Mouse (Mus musculus): ENCODE results near the gene Ppbp. TPM values are rescaled to one million over a fixed set of nuclear protein-coding genes. Genes with fewer than 3 reads are reported as not detected.
A peak's percentile ranks its signal among the peaks of the same experiment; 100 is the strongest.

The Ppbp gene
- polyA plus RNA-seq, 1 experiment from 2014 or later = 155 TPM

DNA sequence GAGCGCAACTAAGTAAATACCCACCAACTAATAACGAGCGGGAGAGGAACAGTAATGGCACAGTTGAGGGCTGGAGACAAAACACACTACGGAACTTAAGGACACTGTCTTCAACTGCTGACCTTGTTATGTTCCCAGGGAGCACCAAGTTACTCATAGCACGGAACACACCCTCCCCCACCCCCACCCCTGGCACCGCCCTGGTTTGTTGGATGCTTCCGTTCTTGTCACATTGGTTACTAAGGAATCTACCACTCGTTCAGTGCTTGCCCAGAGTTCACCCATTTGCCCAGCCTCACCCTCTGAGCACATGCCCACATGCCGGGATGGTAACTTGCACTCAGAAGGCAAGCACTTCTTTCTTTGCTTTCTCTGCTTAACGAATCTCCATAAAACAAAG lies 9.3 kb downstream of the Ppbp start:
- Histone ChIP-seq H3K4me1 (replicated peaks; ENCODE audit: control insufficient read depth, insufficient read depth, low read length) (peaks cover 8% of the 10 kb centered on the region), H3K9me3 (ENCODE audit: control insufficient read depth, low read length) (no peaks in the 10 kb centered on the region), H3K4me3 (ENCODE audit: low read depth, low read length) (no peak overlapping the region), H3K27me3 (replicated peaks; ENCODE audit: control insufficient read depth, insufficient read depth, low read length) (no peaks in the 10 kb centered on the region), H3K9ac (ENCODE audit: low read depth, low read length) (no peak overlapping the region), H3K36me3 (ENCODE audit: control insufficient read depth, insufficient read depth, low read length) (no peaks in the 10 kb centered on the region), H3K4me2 (no peak overlapping the region), H3K27ac (ENCODE audit: low read depth, low read length) (no peak overlapping the region)
- WGBS = 79% methylated on average over 10 of the region's 10 CpGs
- DNase-seq (ENCODE audit: low spot score) (no peak), ATAC-seq (replicated peaks; ENCODE audit: low FRiP score) (no peak)

DNA sequence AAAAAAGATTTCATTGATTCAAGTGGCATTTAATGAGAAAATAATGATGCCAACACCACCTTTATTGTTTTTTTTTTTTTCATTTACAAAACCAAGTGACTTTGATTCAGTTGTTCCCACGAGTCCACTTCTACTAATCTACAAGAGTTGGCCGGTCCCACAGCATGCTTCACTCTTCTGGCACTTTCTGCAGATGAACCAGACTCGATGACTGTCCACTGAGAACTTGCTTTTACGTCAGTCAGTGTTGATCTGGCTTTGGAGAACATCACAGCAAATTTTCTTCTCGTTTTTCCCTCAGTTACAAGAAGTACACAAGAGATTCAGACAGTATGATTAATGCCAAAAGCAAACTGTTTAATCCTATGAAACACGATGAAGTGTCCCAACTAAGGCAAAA lies 10.5 kb downstream of the Ppbp start:
- DNase-seq (ENCODE audit: low spot score) = no peak
- no peak overlapping the region for H3K9ac ChIP-seq (ENCODE audit: low read depth, low read length)

DNA sequence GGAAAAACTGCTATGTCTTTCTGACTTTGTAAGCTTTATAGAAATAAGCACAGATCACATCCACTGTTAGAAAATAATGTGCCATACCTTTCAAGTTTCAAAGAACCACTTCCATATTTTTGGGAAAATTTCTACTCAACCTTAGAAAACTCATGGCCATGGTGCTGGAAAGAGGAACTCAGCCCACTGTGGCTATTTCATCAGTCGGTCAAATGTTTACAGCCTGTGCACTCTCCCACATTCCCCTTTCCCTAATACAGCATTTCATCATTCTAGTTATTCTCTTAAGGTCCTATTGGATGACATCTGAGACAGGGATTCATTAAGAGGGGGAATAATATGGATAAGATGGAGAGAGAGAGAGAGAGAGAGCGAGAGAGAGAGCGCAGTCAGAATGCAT lies 15.4 kb downstream of the Ppbp start:
- H3K4me3 ChIP-seq (ENCODE audit: low read depth, low read length) = no peak overlapping the region
- H3K9me3 ChIP-seq (ENCODE audit: control insufficient read depth, low read length) = no peaks in the 10 kb centered on the region
- H3K4me2 ChIP-seq = no peak overlapping the region
- DNase-seq (ENCODE audit: low spot score) (no peak), ATAC-seq (replicated peaks; ENCODE audit: low FRiP score) (no peak)
- no peaks in the 10 kb centered on the region for H3K36me3 ChIP-seq (ENCODE audit: control insufficient read depth, insufficient read depth, low read length)
- no peaks in the 10 kb centered on the region for H3K27me3 ChIP-seq (replicated peaks; ENCODE audit: control insufficient read depth, insufficient read depth, low read length)
- H3K9ac ChIP-seq (ENCODE audit: low read depth, low read length) = no peak overlapping the region
- no peak overlapping the region for H3K27ac ChIP-seq (ENCODE audit: low read depth, low read length)
- no peaks in the 10 kb centered on the region for H3K4me1 ChIP-seq (replicated peaks; ENCODE audit: control insufficient read depth, insufficient read depth, low read length)
- 75% methylated on average over 3 of the region's 3 CpGs for WGBS

More for the DNA sequence above, 10.5 kb downstream of the Ppbp start:
- Histone ChIP-seq H3K36me3 (ENCODE audit: control insufficient read depth, insufficient read depth, low read length) (no peaks in the 10 kb centered on the region), H3K4me2 (no peak overlapping the region), H3K9me3 (ENCODE audit: control insufficient read depth, low read length) (no peaks in the 10 kb centered on the region), H3K4me1 (replicated peaks; ENCODE audit: control insufficient read depth, insufficient read depth, low read length) (peaks cover 8% of the 10 kb centered on the region), H3K27me3 (replicated peaks; ENCODE audit: control insufficient read depth, insufficient read depth, low read length) (no peaks in the 10 kb centered on the region), H3K27ac (ENCODE audit: low read depth, low read length) (no peak overlapping the region), H3K4me3 (ENCODE audit: low read depth, low read length) (no peak overlapping the region)
- no peak for ATAC-seq (replicated peaks; ENCODE audit: low FRiP score)
- WGBS = 79% methylated on average over 6 of the region's 6 CpGs

DNA sequence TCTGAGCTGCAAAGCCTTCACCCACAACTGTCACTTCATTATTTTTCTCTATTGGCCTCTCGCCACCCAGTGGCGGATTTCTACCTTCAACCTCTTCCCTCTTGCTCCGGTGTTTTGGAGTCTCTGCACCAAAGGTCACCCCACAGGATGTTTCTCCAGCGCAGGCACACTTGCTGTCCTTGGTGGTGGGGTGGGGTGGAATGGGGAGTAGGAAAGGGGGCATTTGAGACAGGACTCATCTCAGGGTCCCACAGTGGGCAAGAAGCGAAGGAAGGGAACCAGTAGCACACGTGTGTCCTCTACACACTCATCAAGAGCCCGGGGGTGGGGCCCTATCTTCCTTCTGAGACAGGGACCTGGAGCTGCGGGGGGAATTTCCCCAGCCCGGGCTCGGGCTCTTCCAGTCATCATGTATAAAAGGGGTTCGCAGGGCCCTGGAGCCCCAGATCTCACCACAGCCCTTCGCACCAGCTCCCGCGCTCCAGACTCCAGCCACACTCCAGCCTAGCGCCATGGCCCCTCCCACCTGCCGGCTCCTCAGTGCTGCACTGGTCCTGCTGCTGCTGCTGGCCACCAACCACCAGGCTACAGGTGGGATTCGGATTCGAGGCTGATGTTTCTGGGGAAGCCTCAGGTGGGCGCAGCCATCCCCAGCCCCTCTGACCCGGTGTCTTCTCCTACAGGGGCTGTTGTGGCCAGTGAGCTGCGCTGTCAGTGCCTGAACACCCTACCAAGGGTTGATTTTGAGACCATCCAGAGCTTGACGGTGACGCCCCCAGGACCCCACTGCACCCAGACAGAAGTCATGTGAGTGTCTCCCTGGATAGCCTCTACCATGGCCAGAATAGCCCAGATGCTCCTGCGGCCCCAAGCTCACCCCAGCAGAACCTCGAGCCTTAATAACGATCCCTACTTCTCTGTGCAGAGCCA lies 17.6 kb downstream of the Ppbp start, which contains the start of gene Cxcl3:
Cxcl3 (plus strand) TSS at position 445 of the 930 bp plus-strand sequence.
- DNase-seq (ENCODE audit: low spot score) (peak; percentile 56), ATAC-seq (replicated peaks; ENCODE audit: low FRiP score) (peak; percentile 46)
- no peaks in the 10 kb centered on the region for H3K27me3 ChIP-seq (replicated peaks; ENCODE audit: control insufficient read depth, insufficient read depth, low read length)
- H3K4me3 ChIP-seq (ENCODE audit: low read depth, low read length) = peak within 1 kb of the TSS; percentile 41
- no peaks in the 10 kb centered on the region for H3K36me3 ChIP-seq (ENCODE audit: control insufficient read depth, insufficient read depth, low read length)
- no peaks in the 10 kb centered on the region for H3K9me3 ChIP-seq (ENCODE audit: control insufficient read depth, low read length)
- no peaks in the 10 kb centered on the region for H3K4me1 ChIP-seq (replicated peaks; ENCODE audit: control insufficient read depth, insufficient read depth, low read length)
- 17% methylated on average over 26 of the region's 26 CpGs for WGBS
- no peak within 1 kb of the TSS for H3K27ac ChIP-seq (ENCODE audit: low read depth, low read length)
- no peak within 1 kb of the TSS; the same call in 1 of the 2 replicates for H3K9ac ChIP-seq (ENCODE audit: low read depth, low read length)
- peak within 1 kb of the TSS; percentile 80 for H3K4me2 ChIP-seq

DNA sequence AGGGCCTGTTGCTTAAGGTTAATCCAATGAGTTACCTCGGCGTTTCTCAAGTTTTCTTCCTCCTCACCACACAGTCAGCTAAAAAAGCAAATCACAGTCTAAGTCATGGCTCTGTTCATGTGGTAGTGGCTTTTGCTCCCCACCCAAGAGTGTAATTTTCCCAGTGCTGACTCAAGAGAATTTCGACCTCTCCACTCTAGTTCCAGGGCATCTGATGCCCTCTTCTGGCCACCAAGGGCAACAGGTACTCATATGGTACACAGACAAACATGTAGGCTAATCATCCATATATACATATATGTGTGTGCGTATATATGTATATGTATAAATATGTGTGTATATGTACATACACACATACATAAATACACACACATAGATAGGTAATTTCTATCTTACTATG lies 19.8 kb downstream of the Ppbp start:
- WGBS = 67% methylated on average over 4 of the region's 4 CpGs
- no peak overlapping the region for H3K9ac ChIP-seq (ENCODE audit: low read depth, low read length)
- H3K4me3 ChIP-seq (ENCODE audit: low read depth, low read length) = no peak overlapping the region
- H3K9me3 ChIP-seq (ENCODE audit: control insufficient read depth, low read length) = no peaks in the 10 kb centered on the region
- H3K4me2 ChIP-seq = no peak overlapping the region
- no peaks in the 10 kb centered on the region for H3K27me3 ChIP-seq (replicated peaks; ENCODE audit: control insufficient read depth, insufficient read depth, low read length)
- H3K27ac ChIP-seq (ENCODE audit: low read depth, low read length) = no peak overlapping the region
- DNase-seq (ENCODE audit: low spot score) (no peak), ATAC-seq (replicated peaks; ENCODE audit: low FRiP score) (no peak)
- H3K36me3 ChIP-seq (ENCODE audit: control insufficient read depth, insufficient read depth, low read length) = no peaks in the 10 kb centered on the region
- no peaks in the 10 kb centered on the region for H3K4me1 ChIP-seq (replicated peaks; ENCODE audit: control insufficient read depth, insufficient read depth, low read length)

DNA sequence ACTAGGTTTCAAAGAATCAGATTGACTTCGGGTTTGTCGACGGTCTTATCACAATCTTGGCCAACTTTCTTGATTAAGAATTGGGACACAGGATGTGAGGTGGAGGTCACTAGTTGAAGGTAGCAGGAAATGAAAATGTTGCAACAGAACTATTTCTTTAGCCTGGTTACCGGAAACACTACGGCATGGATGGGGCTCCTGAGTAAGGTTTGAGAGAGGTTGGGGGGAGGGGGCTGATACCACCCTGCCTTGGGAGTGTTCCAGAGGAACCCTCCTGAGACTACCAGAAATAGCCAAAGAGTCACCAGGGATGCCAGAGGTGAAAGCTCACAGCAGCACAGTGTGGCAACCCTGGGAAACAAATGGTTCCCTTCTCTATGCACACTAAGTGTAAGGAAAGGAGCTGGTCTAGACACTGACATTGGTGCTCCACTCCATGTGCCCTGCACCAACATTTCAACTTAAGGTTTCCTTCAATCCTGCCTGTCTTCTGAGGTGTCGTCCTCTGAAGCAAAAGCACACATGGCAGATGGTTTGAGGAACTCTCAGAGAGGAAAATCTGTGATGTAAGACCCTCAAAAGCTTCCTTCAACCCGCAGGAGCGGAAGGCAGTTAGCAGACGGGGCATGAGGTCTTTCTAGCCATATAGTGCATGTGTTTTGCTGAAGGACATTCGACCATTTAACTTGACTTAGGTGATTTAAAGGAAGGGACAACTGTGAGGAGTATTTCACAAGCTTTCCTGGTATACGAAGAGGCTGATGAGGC lies 21.2 kb downstream of the Ppbp start:
- WGBS = 53% methylated on average over 11 of the region's 11 CpGs
- H3K9me3 ChIP-seq (ENCODE audit: control insufficient read depth, low read length) = no peaks in the 10 kb centered on the region
- no peaks in the 10 kb centered on the region for H3K36me3 ChIP-seq (ENCODE audit: control insufficient read depth, insufficient read depth, low read length)
- H3K4me2 ChIP-seq = no peak overlapping the region
- H3K27me3 ChIP-seq (replicated peaks; ENCODE audit: control insufficient read depth, insufficient read depth, low read length) = no peaks in the 10 kb centered on the region
- no peak overlapping the region for H3K9ac ChIP-seq (ENCODE audit: low read depth, low read length)
- ATAC-seq (replicated peaks; ENCODE audit: low FRiP score) = no peak
- H3K27ac ChIP-seq (ENCODE audit: low read depth, low read length) = no peak overlapping the region
- DNase-seq (ENCODE audit: low spot score) = no peak
- no peak overlapping the region for H3K4me3 ChIP-seq (ENCODE audit: low read depth, low read length)
- no peaks in the 10 kb centered on the region for H3K4me1 ChIP-seq (replicated peaks; ENCODE audit: control insufficient read depth, insufficient read depth, low read length)

DNA sequence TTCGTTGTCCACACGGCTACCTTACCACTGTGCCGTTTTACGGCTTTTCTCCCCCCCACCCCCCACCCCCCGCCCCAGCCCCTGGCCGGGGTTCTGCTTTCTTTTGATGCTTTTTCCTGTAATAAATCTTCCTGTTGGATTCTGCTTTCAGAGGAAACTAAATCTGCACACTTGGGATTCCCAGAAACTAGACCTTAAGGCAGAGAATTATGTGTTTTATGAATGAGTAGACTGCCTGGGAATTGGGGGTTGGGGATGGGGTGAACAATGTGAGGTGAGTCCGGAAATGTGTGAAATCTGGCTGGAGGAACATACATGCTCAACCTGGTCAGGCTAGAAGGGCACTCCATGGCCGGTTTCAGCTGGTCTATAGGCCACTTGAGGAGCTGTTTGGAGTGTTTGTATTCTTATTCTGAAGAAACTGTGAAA lies 21.8 kb downstream of the Ppbp start:
- Histone ChIP-seq H3K4me3 (ENCODE audit: low read depth, low read length) (no peak overlapping the region), H3K4me2 (no peak overlapping the region), H3K4me1 (replicated peaks; ENCODE audit: control insufficient read depth, insufficient read depth, low read length) (no peaks in the 10 kb centered on the region), H3K9ac (ENCODE audit: low read depth, low read length) (no peak overlapping the region), H3K27me3 (replicated peaks; ENCODE audit: control insufficient read depth, insufficient read depth, low read length) (no peaks in the 10 kb centered on the region), H3K36me3 (ENCODE audit: control insufficient read depth, insufficient read depth, low read length) (no peaks in the 10 kb centered on the region), H3K9me3 (ENCODE audit: control insufficient read depth, low read length) (no peaks in the 10 kb centered on the region), H3K27ac (ENCODE audit: low read depth, low read length) (no peak overlapping the region)
- DNase-seq (ENCODE audit: low spot score) (no peak), ATAC-seq (replicated peaks; ENCODE audit: low FRiP score) (no peak)
- WGBS = 45% methylated on average over 8 of the region's 8 CpGs

DNA sequence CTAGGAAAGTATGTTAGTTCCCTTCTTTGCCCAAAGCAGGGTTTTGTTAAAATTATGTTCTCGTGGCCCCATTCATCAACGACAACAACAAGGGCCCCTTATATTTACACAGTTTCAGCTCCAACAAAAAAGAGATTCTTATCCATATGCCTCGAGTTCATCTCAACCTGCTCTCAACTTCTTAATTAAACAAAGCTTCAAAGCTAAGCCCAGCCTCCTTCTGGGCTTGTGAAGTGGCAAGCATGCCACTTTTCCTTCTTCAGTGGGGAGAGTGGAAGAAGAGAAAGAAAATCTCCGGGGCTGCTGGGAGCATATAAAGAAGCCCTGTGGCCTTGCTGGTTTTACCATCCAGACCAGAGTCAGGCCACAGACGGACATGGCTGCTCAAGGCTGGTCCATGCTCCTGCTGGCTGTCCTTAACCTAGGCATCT lies 25.9 kb downstream of the Ppbp start, which contains the start of gene Cxcl15:
Cxcl15 (plus strand) TSS at position 340 of the 431 bp plus-strand sequence.
- H3K27me3 ChIP-seq (replicated peaks; ENCODE audit: control insufficient read depth, insufficient read depth, low read length) = no peaks in the 10 kb centered on the region
- no peak within 1 kb of the TSS for H3K4me2 ChIP-seq
- no peak within 1 kb of the TSS for H3K9ac ChIP-seq (ENCODE audit: low read depth, low read length)
- DNase-seq (ENCODE audit: low spot score) (no peak), ATAC-seq (replicated peaks; ENCODE audit: low FRiP score) (no peak)
- H3K4me3 ChIP-seq (ENCODE audit: low read depth, low read length) = no peak within 1 kb of the TSS
- no peaks in the 10 kb centered on the region for H3K9me3 ChIP-seq (ENCODE audit: control insufficient read depth, low read length)
- H3K4me1 ChIP-seq (replicated peaks; ENCODE audit: control insufficient read depth, insufficient read depth, low read length) = no peaks in the 10 kb centered on the region
- WGBS = 61% methylated on average over 5 of the region's 5 CpGs
- no peaks in the 10 kb centered on the region for H3K36me3 ChIP-seq (ENCODE audit: control insufficient read depth, insufficient read depth, low read length)
- H3K27ac ChIP-seq (ENCODE audit: low read depth, low read length) = no peak within 1 kb of the TSS

Data from liver, embryonic 11.5 days (tissue).